Mouse (Mus musculus) T-helper 17 cell (primary cell): Measurements from ENCODE around the gene Rsrp1.

Experiments
- in situ Hi-C, 2 experiments: fragments of 300-600 bp; cut with MboI, MseI; formaldehyde crosslinking; loops; 1 replicate in 1 of 2; 2 replicates in 1 of 2; pipeline ENCODE4 v1.15.1; 2025; ENCODE audit warnings: high pct_unique_total_duplicates in 2 of 2

Gene Rsrp1

GRCm38 (mm10) chr4:134920631-134921030 lies 2.8 kb upstream of the Rsrp1 start:
- in situ Hi-C loops = loop anchor here in 1 of 2 experiments (25.0 kb wide), 1 partner anchor 1233 kb away; no protein-coding TSS in a partner anchor

GRCm38 (mm10) chr4:134921703-134922102 lies 1.7 kb upstream of the Rsrp1 start:
- in situ Hi-C loops = loop anchor here in 1 of 2 experiments (25.0 kb wide), 1 partner anchor 1234 kb away; no protein-coding TSS in a partner anchor

- in situ Hi-C loops = loop anchor here in 1 of 2 experiments (25.0 kb wide), 1 partner anchor 1235 kb away; no protein-coding TSS in a partner anchor
These were observed 1.1 kb upstream of the Rsrp1 start for GRCm38 (mm10) chr4:134922111-134922924.

GRCm38 (mm10) chr4:134922925-134923244 lies 507 bp upstream of the Rsrp1 start:
- in situ Hi-C loops = loop anchor here in 1 of 2 experiments (25.0 kb wide), 1 partner anchor 1236 kb away; no protein-coding TSS in a partner anchor

GRCm38 (mm10) chr4:134924019-134924741 lies 788 bp downstream of the Rsrp1 start:
- in situ Hi-C loops = loop anchor here in 1 of 2 experiments (25.0 kb wide), 1 partner anchor 1237 kb away; no protein-coding TSS in a partner anchor

- in situ Hi-C loops = no loop called here
These were observed 1.8 kb downstream of the Rsrp1 start for GRCm38 (mm10) chr4:134925206-134925605.

GRCm38 (mm10) chr4:134927815-134928463 lies 4.5 kb downstream of the Rsrp1 start:
- in situ Hi-C loops = no loop called here

- in situ Hi-C loops = no loop called here
These were observed 5.1 kb downstream of the Rsrp1 start for GRCm38 (mm10) chr4:134928464-134928836.

GRCm38 (mm10) chr4:134929536-134929935 lies 6.1 kb downstream of the Rsrp1 start:
- in situ Hi-C loops = no loop called here

- in situ Hi-C loops = no loop called here
These were observed 6.8 kb downstream of the Rsrp1 start for GRCm38 (mm10) chr4:134930190-134930589.

- in situ Hi-C loops = no loop called here
These were observed 7.5 kb downstream of the Rsrp1 start, which contains the start of gene Syf2 for GRCm38 (mm10) chr4:134930684-134931481. Gene Syf2, plus strand, starts transcription at chr4:134930898.

- in situ Hi-C loops = no loop called here
These were observed 14.1 kb downstream of the Rsrp1 start for GRCm38 (mm10) chr4:134937240-134938176.

GRCm38 (mm10) chr4:134939900-134940299 lies 16.5 kb downstream of the Rsrp1 start:
- in situ Hi-C loops = no loop called here

- in situ Hi-C loops = no loop called here
These were observed 20.6 kb downstream of the Rsrp1 start for GRCm38 (mm10) chr4:134943758-134944538.

GRCm38 (mm10) chr4:134946024-134946744 lies 22.8 kb downstream of the Rsrp1 start:
- in situ Hi-C loops = no loop called here

- in situ Hi-C loops = no loop called here
These were observed 27.2 kb downstream of the Rsrp1 start for GRCm38 (mm10) chr4:134950518-134951091.

GRCm38 (mm10) chr4:134954461-134954860 lies 31.1 kb downstream of the Rsrp1 start:
- in situ Hi-C loops = no loop called here

- in situ Hi-C loops = no loop called here
These were observed 31.8 kb downstream of the Rsrp1 start for GRCm38 (mm10) chr4:134955196-134955595.
